Mouse (Mus musculus): ENCODE results near the gene Dpep3. TPM values are rescaled to one million over a fixed set of nuclear protein-coding genes. Genes with fewer than 3 reads are reported as not detected.

The Dpep3 gene
- total RNA-seq, 2 experiments from 2014 or later = not detected

- no peak for DNase-seq (ENCODE audit: low spot score in 2 of 2)
Observed at GRCm38 (mm10) chr8:105981146-105981545, 1.9 kb upstream of the Dpep3 start.

GRCm38 (mm10) chr8:105975363-105975762 is 3.9 kb downstream of the Dpep3 start:
- DNase-seq (ENCODE audit: low spot score in 2 of 2) = no peak

DNA sequence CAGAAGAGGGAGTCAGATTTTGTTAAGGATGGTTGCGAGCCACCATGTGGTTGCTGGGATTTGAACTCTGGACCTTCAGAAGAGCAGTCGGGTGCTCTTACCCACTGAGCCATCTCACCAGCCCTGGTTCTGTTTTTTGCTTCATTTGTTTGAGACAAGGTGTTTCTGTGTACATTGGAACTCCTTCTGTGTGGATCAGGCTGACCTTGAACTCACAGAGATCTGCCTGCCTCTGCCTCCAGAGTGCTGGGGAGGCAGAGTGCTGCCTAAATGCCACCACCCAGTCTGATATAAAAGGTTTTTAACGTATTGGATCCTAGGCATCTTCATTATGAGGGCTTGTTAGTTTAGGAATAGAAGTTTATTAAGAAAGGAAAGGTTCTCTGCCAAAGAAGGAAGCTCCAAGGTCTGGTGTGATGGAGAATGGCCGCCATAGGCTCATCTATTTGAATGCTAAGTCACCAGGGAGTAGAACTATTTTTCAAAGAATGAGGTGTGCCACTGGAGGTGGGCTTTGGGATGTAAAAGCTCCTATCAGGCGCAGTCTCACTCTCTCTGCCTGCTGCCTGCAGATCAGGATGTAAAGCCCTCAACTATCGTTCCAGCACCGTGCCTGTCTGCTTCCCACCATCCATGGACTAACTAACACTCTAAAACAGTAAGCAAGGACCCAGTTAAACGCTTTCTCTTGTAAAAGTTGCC is 8.1 kb downstream of the Dpep3 start:
- DNase-seq (ENCODE audit: low spot score in 2 of 2) = no peak

- DNase-seq (ENCODE audit: low spot score in 2 of 2) = no peak
Observed at GRCm38 (mm10) chr8:105969367-105969766, 9.9 kb downstream of the Dpep3 start.

DNA sequence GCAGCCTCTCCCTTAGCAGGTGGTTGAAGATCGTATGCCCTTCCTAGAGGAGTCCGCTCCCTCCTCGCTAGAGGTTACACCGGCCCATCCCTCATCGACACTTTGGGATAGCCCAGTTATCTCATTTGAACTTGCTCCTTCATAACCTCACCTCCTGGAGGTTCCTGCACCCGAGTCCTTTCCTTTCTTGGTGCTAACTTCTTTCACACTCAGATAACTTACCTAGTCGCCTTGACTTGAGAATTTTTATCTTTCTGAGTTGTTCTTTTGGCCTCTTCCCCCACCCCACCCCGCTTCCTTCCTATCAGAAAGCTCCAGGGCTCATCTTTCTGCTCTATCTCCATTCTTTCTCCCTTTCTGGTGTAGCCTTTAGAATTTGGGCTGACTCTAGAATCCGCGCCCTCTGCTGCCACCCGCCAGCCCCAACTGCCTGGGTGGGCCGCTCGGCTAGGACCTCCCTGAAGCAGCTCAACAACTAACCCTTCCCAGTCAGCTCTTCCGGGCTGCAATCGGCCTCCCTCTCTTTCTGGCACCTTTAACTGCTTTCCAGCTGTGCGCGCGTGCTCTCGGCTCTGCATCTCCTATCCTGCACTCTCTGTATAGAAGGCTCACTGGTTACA is 12.4 kb downstream of the Dpep3 start:
- DNase-seq (ENCODE audit: low spot score in 2 of 2) = peak in 1 of 2 experiments; percentile 61

DNA sequence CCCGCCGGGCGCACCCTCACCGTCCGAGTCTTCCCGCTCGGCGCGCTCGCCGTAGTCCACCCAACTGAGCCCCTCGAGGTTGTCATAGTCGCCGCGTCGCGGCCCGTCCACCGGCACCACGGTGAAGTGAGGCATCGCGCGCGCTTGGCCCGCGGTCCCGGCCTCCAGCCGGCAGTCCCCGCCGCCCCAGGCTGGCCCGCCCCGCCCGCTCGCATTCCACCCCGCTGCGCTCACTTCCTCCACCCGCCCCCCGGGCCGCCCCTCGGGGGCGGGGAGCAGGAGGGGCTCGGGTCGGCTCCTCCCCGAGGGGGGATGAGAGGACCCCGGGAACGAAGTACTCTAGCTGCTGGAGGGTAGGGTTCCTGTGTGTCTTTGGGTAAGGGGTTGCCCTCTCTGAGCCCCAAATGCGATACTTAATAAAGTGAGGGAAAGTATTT is 13.3 kb downstream of the Dpep3 start, which contains the start of gene Slc12a4:
Gene Slc12a4, minus strand, starts transcription at position 193 of the 437 bp plus-strand sequence.
- DNase-seq (ENCODE audit: low spot score in 2 of 2) = peak; percentile 87 to 88

DNA sequence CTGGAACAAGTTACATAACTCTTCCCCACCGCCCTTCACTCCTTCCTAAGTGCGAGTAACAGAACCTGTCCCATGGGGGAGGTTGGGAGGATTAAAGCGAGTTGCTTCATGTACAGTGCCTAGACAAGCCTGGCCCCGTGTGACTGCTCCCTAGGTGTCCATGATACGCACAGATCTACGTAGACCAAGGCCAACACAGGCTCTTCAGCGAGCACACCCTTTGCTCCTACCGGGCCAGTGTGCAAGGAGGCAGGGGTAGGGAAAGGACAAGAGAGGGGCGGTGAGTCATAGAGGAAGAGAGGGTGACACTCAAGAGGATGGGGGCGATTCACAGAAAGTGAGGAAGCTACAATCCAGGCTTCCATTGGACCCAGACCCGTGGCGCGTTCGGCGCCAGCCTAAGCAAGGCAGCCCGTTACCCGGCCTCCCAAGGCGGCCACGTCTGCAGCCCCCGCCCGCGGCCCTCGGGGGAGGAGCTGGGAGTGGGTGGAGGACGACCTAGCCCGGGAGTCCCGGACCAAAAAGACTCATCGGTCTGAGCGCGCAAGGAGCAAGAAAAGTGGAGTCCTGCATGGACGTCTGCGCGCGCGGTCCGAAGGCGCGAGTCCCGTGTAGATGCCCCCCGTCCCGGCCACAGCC is 13.8 kb downstream of the Dpep3 start:
- peak; percentile 45 to 72 for DNase-seq (ENCODE audit: low spot score in 2 of 2)

DNA sequence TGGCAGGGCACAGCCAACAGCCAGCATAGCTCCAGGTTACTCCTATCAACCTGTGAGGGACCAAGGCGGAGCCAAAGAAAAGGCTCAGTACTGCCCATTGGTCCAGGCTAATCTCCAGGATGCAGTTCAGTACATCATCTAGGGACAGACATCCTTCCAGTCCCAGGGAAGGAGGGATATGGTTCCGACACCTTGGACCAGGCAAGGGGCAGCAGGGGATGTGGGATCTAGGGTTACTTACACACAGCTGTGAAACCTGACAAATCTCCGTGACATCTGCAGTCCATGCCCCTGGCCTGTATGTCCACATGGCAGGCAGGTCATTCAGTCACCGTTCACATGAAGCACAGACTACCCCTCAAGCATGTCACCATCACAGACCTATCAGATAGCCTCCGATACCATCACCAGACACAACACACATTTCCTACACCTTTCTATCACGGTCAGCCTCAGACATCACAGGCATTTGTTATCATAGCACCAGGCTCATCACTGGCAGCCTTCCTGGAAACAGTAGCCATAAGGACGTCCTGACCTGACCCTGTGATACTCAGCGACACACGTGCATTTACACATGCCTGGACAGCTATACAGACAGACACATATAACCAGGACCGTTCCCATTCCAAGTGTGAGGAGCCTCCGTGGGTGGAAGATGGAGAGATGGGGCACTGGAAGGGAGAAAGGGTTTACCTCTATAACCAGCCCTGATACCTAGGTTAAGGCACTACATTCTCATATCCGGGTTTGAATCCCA is 14.5 kb downstream of the Dpep3 start:
- DNase-seq (ENCODE audit: low spot score in 2 of 2) = no peak

GRCm38 (mm10) chr8:105961536-105961935 is 17.7 kb downstream of the Dpep3 start:
- DNase-seq (ENCODE audit: low spot score in 2 of 2) = no peak

GRCm38 (mm10) chr8:105961101-105961500 is 18.1 kb downstream of the Dpep3 start:
- DNase-seq (ENCODE audit: low spot score in 2 of 2) = no peak

- no peak for DNase-seq (ENCODE audit: low spot score in 2 of 2)
Observed at GRCm38 (mm10) chr8:105959350-105959749, 19.9 kb downstream of the Dpep3 start.

GRCm38 (mm10) chr8:105957813-105958212 is 21.4 kb downstream of the Dpep3 start:
- DNase-seq (ENCODE audit: low spot score in 2 of 2) = no peak

- DNase-seq (ENCODE audit: low spot score in 2 of 2) = no peak
Observed at GRCm38 (mm10) chr8:105956556-105956955, 22.7 kb downstream of the Dpep3 start.

DNA sequence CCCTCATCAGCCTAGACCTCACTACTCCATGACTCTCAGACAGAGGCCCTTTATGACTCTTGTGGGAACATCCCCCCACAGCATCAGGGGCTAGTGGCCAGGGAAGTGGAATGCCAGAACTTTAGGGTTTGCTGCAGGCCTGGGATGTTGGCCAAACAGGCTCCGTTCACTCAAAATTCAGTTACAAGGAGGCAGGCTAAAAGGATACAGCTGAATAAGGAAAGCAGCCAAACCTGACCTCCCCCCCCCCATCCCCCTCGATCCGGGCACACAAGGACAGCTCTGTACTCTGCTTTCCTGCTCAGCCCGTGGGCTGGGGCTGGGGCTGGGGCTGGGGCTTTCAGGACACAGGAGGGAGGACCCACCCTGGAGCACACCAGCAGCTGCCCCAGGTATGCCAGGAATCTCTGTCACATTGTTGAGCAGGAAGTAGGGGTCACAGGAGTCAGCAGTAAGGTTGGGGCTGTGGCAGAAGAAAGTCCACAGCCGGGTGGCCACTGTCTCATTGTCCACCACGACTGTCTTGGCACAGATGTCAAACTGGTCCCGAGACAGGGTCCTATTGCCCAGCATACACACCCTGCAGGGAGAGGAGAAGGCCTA is 28.1 kb downstream of the Dpep3 start:
- DNase-seq (ENCODE audit: low spot score in 2 of 2) = peak in 1 of 2 experiments; percentile 70

GRCm38 (mm10) chr8:105949350-105949749 is 29.9 kb downstream of the Dpep3 start:
- peak in 1 of 2 experiments; percentile 71 for DNase-seq (ENCODE audit: low spot score in 2 of 2)

DNA sequence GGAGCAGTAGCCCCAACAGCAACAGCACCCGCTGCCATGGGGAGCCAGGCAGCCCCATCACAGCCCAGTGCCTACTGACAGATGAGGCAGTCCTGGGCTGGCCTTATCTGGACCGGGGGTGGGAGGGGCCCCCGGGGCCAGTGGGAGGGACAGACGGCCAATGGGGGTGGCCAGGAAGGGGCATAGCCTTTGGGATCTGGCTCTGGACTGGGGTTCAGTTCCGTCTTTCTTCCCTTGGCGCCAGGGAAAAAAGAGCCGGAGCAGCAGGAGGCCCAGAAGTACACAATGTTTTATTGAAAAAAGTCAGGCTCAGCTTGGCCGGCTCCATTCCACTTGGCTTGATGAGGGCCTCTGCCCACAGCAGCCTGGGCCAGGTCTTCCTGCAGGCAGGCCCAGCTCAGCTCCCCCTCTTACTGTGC is 35.9 kb downstream of the Dpep3 start, which contains the start of gene Lcat:
Gene Lcat, minus strand, starts transcription at position 62 of the 419 bp plus-strand sequence.
- DNase-seq (ENCODE audit: low spot score in 2 of 2) = no peak

DNA sequence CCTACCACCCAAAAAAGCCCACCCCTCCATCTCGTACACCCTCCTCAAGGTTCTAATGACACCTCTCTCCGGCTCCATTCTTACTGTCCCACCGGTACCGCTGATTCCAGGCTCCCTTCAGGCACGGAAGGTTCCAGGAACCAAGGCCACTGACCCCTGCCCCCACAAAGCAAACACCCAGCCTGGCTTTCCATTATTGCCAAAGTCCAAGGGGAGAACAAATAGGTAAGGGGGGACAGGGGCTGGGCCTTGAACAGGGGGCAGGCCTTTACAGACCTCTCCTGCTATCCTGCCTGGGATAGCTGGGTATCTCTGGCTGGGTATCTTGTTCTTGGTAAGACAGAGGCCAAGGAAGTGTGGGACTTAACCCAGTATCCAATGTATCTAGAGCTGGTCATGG is 36.7 kb downstream of the Dpep3 start:
- DNase-seq (ENCODE audit: low spot score in 2 of 2) = no peak

- DNase-seq (ENCODE audit: low spot score in 2 of 2) = no peak
Observed at GRCm38 (mm10) chr8:105942026-105942425, 37.2 kb downstream of the Dpep3 start.

DNA sequence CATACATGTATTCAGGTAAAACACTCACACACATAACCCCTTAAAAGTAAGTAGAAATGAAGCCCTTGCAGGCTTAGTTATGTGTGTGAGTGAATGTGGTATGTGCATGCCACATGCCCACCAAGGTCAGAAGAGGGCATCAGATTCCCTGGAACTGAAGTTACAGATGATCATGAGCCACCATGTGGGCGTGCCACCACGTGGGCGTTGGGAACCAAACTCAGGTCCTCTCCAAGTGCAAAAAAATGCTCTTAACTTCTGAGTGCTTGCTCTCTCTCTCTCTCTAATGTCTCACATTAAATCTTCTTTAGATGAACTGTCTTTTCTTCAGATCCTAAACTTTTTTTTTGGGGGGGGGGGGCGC is 40.9 kb downstream of the Dpep3 start, which contains the start of gene Psmb10:
Gene Psmb10, minus strand, starts transcription at position 139 of the 364 bp plus-strand sequence.
- DNase-seq (ENCODE audit: low spot score in 2 of 2) = no peak

DNA sequence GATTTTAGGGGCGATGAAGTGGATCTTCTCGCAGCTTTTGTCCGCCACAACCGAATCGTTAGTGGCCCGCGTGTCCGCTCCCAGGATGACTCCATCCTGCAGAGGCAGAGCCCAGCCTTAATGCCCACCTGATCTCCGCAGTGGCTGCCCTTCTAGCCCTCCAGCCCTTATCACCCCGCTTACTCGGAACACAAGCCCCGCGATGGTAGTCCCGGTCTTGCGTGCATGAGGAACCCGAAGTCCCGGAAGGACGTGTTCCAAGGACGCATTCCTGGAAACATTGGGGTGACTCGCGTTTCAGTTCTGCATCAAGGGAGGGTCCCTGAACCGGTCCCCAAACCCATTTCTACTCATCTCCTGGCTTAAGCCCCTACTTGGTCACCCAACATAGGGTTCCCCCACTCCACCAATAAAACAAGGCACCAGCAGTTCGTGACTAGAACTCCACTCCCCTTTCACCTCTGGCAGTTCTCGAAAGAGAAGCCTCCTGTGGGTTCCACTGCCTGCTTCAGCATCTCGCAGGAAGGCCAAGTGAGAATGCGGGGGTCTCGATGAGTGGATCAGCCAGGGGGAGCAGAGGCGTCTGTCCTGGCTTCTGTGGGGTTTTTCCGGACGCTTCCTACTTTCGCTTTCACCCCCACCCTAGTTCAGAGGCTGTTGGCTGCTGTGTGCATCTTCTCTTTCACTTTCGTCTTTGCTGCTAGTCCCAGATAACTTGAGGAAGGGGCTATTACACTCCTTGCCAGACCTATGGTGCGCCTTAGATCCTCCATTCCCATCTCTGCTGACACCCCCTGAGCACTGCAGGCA is 41.5 kb downstream of the Dpep3 start:
- peak in 1 of 2 experiments; percentile 24 for DNase-seq (ENCODE audit: low spot score in 2 of 2)

Data from gastrocnemius, postnatal 4 days (tissue).